Mouse (Mus musculus) C2C12 (cell line): ENCODE results near the gene Acvr1.

Experiments used
- CTCF ChIP-seq: IDR thresholded peaks from one replicate; pipeline ENCODE4 v1.5.1; 2011; ENCODE audit not compliant: control insufficient read depth, insufficient read depth, insufficient read length
- MAX ChIP-seq: IDR thresholded peaks from one replicate; pipeline ENCODE4 v1.6.1; 2011; ENCODE audit warnings: mild to moderate bottlenecking, control low read depth
- MYOG ChIP-seq: IDR thresholded peaks from one replicate; pipeline ENCODE4 v1.6.1; 2011; ENCODE audit not compliant: control insufficient read depth, insufficient read length; ENCODE audit errors: extremely low read depth
- USF1 ChIP-seq: IDR thresholded peaks from one replicate; pipeline ENCODE4 v1.6.1; 2011; ENCODE audit warnings: low read depth, mild to moderate bottlenecking, control low read depth, moderate library complexity

- TF ChIP-seq CTCF (no peak), MAX (no peak), USF1 (no peak), MYOG (no peak)
These were observed 15.1 kb downstream of the Acvr1 start for GRCm38 (mm10) chr2:58551866-58552265.
